Mouse (Mus musculus) gastrocnemius, adult 2 months (tissue): ENCODE results near the gene Ubap2l. TPM values are rescaled to one million over a fixed set of nuclear protein-coding genes. Genes with fewer than 3 reads are reported as not detected.
A peak's percentile ranks its signal among the peaks of the same experiment; 100 is the strongest.

Experiments used
- DNase-seq: peaks from one replicate; pipeline ENCODE4 v3.0.0; 2022
- H3K27ac ChIP-seq: fragments of 200-600 bp; 2 replicates; pipeline ENCODE4 v1.8.1; 2022; ENCODE audit warnings: mild to moderate bottlenecking
- H3K4me3 ChIP-seq: fragments of 200-600 bp; 2 replicates; pipeline ENCODE4 v1.8.1; 2022; ENCODE audit warnings: mild to moderate bottlenecking, moderate library complexity
- CTCF ChIP-seq: fragments of 200-600 bp; IDR thresholded peaks from 2 replicates; pipeline ENCODE4 v1.8.1; 2022; ENCODE audit warnings: antibody characterized with exemption, mild to moderate bottlenecking, moderate library complexity
- intact Hi-C: fragments of 180-260 bp; cut with DNase I; formaldehyde crosslinking; loops from one replicate; pipeline ENCODE4 v1.15.1; 2025
- total RNA-seq, 2 experiments: library from RNA; stranded (reverse); gene quantifications; 2 replicates each; pipeline ENCODE4 v1.2.3; 2021

Ubap2l gene
- total RNA-seq, 2 experiments from 2014 or later: 94.5 to 104 TPM

- TF ChIP-seq CTCF: no peak
- H3K27ac ChIP-seq: peak overlapping the region; percentile 97
- intact Hi-C loops: no loop called here
- peak; percentile 21 for DNase-seq
- peak overlapping the region; percentile 95 for H3K4me3 ChIP-seq
These were observed 54.5 kb downstream of the Ubap2l start for GRCm38 (mm10) chr3:89997791-89998495.

GRCm38 (mm10) chr3:89994807-89995515, 57.5 kb downstream of the Ubap2l start:
- intact Hi-C loops: no loop called here
- no peak for DNase-seq
- peak; percentile 14; the same call in 1 of the 2 replicates for TF ChIP-seq CTCF
- H3K27ac ChIP-seq: no peak overlapping the region
- H3K4me3 ChIP-seq: no peak overlapping the region

- TF ChIP-seq CTCF: no peak
- Histone ChIP-seq H3K27ac (no peak overlapping the region), H3K4me3 (no peak overlapping the region)
- intact Hi-C loops: no loop called here
- DNase-seq: no peak
These were observed 64.6 kb downstream of the Ubap2l start for GRCm38 (mm10) chr3:89987822-89988221.

- no peak for DNase-seq
- intact Hi-C loops: no loop called here
- no peak overlapping the region for H3K4me3 ChIP-seq
- H3K27ac ChIP-seq: no peak overlapping the region
- TF ChIP-seq CTCF: no peak
These were observed 65.2 kb downstream of the Ubap2l start for GRCm38 (mm10) chr3:89987211-89987610.

GRCm38 (mm10) chr3:89982426-89982825, 70.0 kb downstream of the Ubap2l start:
- TF ChIP-seq CTCF: no peak
- H3K4me3 ChIP-seq: no peak overlapping the region
- H3K27ac ChIP-seq: no peak overlapping the region
- intact Hi-C loops: no loop called here
- no peak for DNase-seq

- intact Hi-C loops: no loop called here
- no peak for DNase-seq
- no peak for TF ChIP-seq CTCF
These were observed 75.6 kb downstream of the Ubap2l start for GRCm38 (mm10) chr3:89976859-89977258.

GRCm38 (mm10) chr3:89968509-89968908, 83.9 kb downstream of the Ubap2l start:
- no peak overlapping the region for H3K4me3 ChIP-seq
- intact Hi-C loops: no loop called here
- no peak for TF ChIP-seq CTCF
- no peak for DNase-seq
- no peak overlapping the region for H3K27ac ChIP-seq

More at GRCm38 (mm10) chr3:89976859-89977258, 75.6 kb downstream of the Ubap2l start:
- H3K4me3 ChIP-seq: no peak overlapping the region
- no peak overlapping the region for H3K27ac ChIP-seq

GRCm38 (mm10) chr3:89966946-89967345, 85.5 kb downstream of the Ubap2l start:
- intact Hi-C loops: no loop called here
- TF ChIP-seq CTCF: peak; percentile 50
- no peak overlapping the region for H3K27ac ChIP-seq
- H3K4me3 ChIP-seq: no peak overlapping the region
- no peak for DNase-seq

GRCm38 (mm10) chr3:89965972-89966371, 86.5 kb downstream of the Ubap2l start:
- intact Hi-C loops: no loop called here
- Histone ChIP-seq H3K27ac (no peak overlapping the region), H3K4me3 (no peak overlapping the region)
- no peak for DNase-seq
- TF ChIP-seq CTCF: no peak

- intact Hi-C loops: no loop called here
- H3K4me3 ChIP-seq: no peak overlapping the region
- DNase-seq: no peak
- no peak overlapping the region for H3K27ac ChIP-seq
- no peak for TF ChIP-seq CTCF
These were observed 86.9 kb downstream of the Ubap2l start for GRCm38 (mm10) chr3:89965557-89965956.

- intact Hi-C loops: no loop called here
- Histone ChIP-seq H3K4me3 (peak overlapping the region; percentile 87), H3K27ac (peak overlapping the region; percentile 94)
- TF ChIP-seq CTCF: peak; percentile 96
- peak; percentile 64 for DNase-seq
These were observed 88.3 kb downstream of the Ubap2l start for GRCm38 (mm10) chr3:89963926-89964739.

- intact Hi-C loops: no loop called here
- peak within 1 kb of the TSS; percentile 87 for H3K4me3 ChIP-seq
- H3K27ac ChIP-seq: peak within 1 kb of the TSS; percentile 94
- TF ChIP-seq CTCF: no peak
- DNase-seq: peak; percentile 70
These were observed 89.1 kb downstream of the Ubap2l start, which contains the start of gene Atp8b2 for GRCm38 (mm10) chr3:89963221-89963763. Gene Atp8b2 (minus strand): TSS chr3:89963508.
